ENCODE assay signal across 9 mouse cellular contexts in the genomic region with DNA sequence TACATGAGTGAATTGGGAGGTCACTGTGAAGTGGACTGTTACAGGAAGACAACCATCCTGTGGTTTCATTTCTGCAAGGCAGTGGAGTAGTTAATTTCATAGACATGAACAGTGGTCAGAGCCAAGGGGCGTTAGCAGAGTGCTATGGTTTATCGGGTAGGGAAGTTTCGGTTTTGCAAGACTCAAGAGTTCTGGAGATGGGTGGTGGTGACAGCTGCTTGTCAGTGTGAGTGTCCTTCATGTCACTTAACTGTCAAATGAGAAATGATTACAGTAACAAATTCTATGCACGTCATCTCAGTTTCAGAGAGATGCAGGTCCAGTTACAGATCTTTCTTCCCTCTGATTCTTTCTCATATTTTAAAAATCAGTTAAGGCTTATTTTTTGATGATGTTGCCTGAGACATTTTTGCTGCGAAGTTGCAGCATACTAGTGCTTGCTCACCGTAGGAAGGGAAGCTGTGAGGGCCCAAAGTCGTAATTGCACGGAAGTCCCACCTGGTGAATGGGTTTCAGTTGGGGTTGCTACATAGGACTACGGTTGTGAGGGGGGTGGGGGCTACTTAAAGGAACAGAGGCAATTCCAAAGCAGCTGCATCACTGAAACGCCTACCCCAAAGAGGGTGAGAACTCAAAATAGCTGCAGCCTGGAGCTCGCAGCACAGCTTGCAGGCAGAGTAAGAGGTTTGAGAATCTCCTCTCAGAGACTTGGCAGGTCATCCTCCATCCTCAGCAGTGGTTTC. TPM values are rescaled to one million over a fixed set of nuclear protein-coding genes. Genes with fewer than 3 reads are reported as not detected.
DNase-seq lines count a peak whose midpoint lies in the region; ATAC-seq and TF ChIP-seq lines count a peak whose summit lies in the region.
"Had no signal": no experiment of that assay in that cellular context is flagged by ENCODE, and none has a peak within 500 bp of the region (broad histone marks: within the 10 kb centered on the region; RNA-seq: fewer than 3 reads in every experiment).

No protein-coding gene starts in this region.

- H3K4me2 ChIP-seq in midbrain, postnatal 0 days (ENCODE audit: low read depth, low read length, poor library complexity, severe bottlenecking) = no peak overlapping the region
- no peak overlapping the region for H3K4me2 ChIP-seq in intestine, postnatal 0 days (replicated peaks; ENCODE audit: low read depth)
- H3K4me2 ChIP-seq in hindbrain, embryonic 11.5 days (replicated peaks; ENCODE audit: low read depth, low read length) = no peak overlapping the region
- H3K4me2 ChIP-seq: embryonic facial prominence, embryonic 12.5 days had no signal

- no peak for DNase-seq in left cerebral cortex, adult 2 months (ENCODE audit: extremely low spot score in 1 of 2, low spot score in 2 of 2)
- no peak for DNase-seq in left cerebral cortex, postnatal 10 days (ENCODE audit: extremely low spot score in 1 of 2, low spot score in 2 of 2)
- DNase-seq in brain, adult 2 months (ENCODE audit: low read depth, low spot score) = peak; percentile 88
- peak; percentile 79 for DNase-seq in thymus, adult 2 months
- DNase-seq in midbrain, postnatal 0 days (ENCODE audit: low spot score) = no peak
- no peak for DNase-seq in hindbrain, embryonic 11.5 days (ENCODE audit: low spot score)

- no peak for TF ChIP-seq CTCF in left cerebral cortex, adult 2 months (IDR thresholded peaks at IDR 0.05)
- no peak for TF ChIP-seq CTCF in thymus, adult 2 months (IDR thresholded peaks at IDR 0.05; ENCODE audit: borderline replicate concordance, control insufficient read depth, extremely low read depth, insufficient read depth, low read length, poor library complexity)
- no peak for TF ChIP-seq CTCF in midbrain, postnatal 0 days (IDR thresholded peaks at IDR 0.05)
- TF ChIP-seq CTCF in intestine, postnatal 0 days (IDR thresholded peaks at IDR 0.05; ENCODE audit: low read depth) = no peak

- H3K4me3 ChIP-seq in left cerebral cortex, adult 2 months = no peak overlapping the region; the same call in 1 of the 2 replicates
- H3K4me3 ChIP-seq in thymus, adult 2 months (ENCODE audit: control insufficient read depth, insufficient read depth, low read length) = no peak overlapping the region; the same call in 1 of the 2 replicates
- H3K4me3 ChIP-seq in midbrain, postnatal 0 days (ENCODE audit: low read depth, low read length) = no peak overlapping the region
- no peak overlapping the region for H3K4me3 ChIP-seq in intestine, postnatal 0 days (ENCODE audit: low read depth, low read length)
- no peak overlapping the region for H3K4me3 ChIP-seq in hindbrain, embryonic 11.5 days (ENCODE audit: low read depth, low read length)
- H3K4me3 ChIP-seq: embryonic facial prominence, embryonic 12.5 days had no signal

- no peaks in the 10 kb centered on the region for H3K36me3 ChIP-seq in thymus, adult 2 months (ENCODE audit: control insufficient read depth, insufficient read depth, low read length)
- no peaks in the 10 kb centered on the region for H3K36me3 ChIP-seq in midbrain, postnatal 0 days (ENCODE audit: insufficient read depth, low read length)
- no peaks in the 10 kb centered on the region for H3K36me3 ChIP-seq in intestine, postnatal 0 days (ENCODE audit: control insufficient read depth, insufficient read depth)
- H3K36me3 ChIP-seq in hindbrain, embryonic 11.5 days (ENCODE audit: control insufficient read depth, insufficient read depth, low read length) = no peaks in the 10 kb centered on the region
- H3K36me3 ChIP-seq: embryonic facial prominence, embryonic 12.5 days had no signal

- H3K9me3 ChIP-seq in midbrain, postnatal 0 days (ENCODE audit: low read length) = no peaks in the 10 kb centered on the region
- H3K9me3 ChIP-seq in intestine, postnatal 0 days (ENCODE audit: control insufficient read depth) = no peaks in the 10 kb centered on the region
- H3K9me3 ChIP-seq in hindbrain, embryonic 11.5 days (ENCODE audit: control insufficient read depth, low read length) = no peaks in the 10 kb centered on the region
- H3K9me3 ChIP-seq: embryonic facial prominence, embryonic 12.5 days had no signal

- TF ChIP-seq POLR2A in thymus, adult 2 months (IDR thresholded peaks at IDR 0.05; ENCODE audit: control insufficient read depth, extremely low read depth, insufficient read depth, low read length, poor library complexity) = peak; percentile 28; the same call in 1 of the 2 replicates

- peak; percentile 92 for ATAC-seq in megakaryocyte, adult 5-6 weeks (ENCODE audit: poor library complexity, severe bottlenecking)
- no peak for ATAC-seq in midbrain, postnatal 0 days (ENCODE audit: low FRiP score)
- ATAC-seq in intestine, postnatal 0 days = no peak
- ATAC-seq in hindbrain, embryonic 11.5 days (ENCODE audit: low FRiP score) = no peak

- H3K27ac ChIP-seq in left cerebral cortex, adult 2 months = peak overlapping the region; percentile 52
- H3K27ac ChIP-seq in thymus, adult 2 months (ENCODE audit: control insufficient read depth, insufficient read depth, low read length) = peak overlapping the region; percentile 96
- no peak overlapping the region for H3K27ac ChIP-seq in midbrain, postnatal 0 days (ENCODE audit: low read depth, low read length)
- H3K27ac ChIP-seq in intestine, postnatal 0 days (ENCODE audit: low read depth, low read length) = no peak overlapping the region
- H3K27ac ChIP-seq in hindbrain, embryonic 11.5 days (ENCODE audit: low read depth, low read length) = no peak overlapping the region
- H3K27ac ChIP-seq: embryonic facial prominence, embryonic 12.5 days had no signal

- 1% methylated on average over 11 of the region's 11 CpGs for WGBS in thymus, adult 2 months
- 79% methylated on average over 11 of the region's 11 CpGs for whole genome bisulfite sequencing in midbrain, postnatal 0 days
- 67% methylated on average over 11 of the region's 11 CpGs for WGBS in intestine, postnatal 0 days
- 83% methylated on average over 11 of the region's 11 CpGs for WGBS in hindbrain, embryonic 11.5 days

- intact Hi-C loops in left cerebral cortex, adult 2 months (cut with DNase I) = no loop called here
- intact Hi-C loops in left cerebral cortex, postnatal 10 days (cut with DNase I) = no loop called here

- H3K27me3 ChIP-seq in thymus, adult 2 months (ENCODE audit: control insufficient read depth, insufficient read depth, low read length) = no peaks in the 10 kb centered on the region
- no peaks in the 10 kb centered on the region for H3K27me3 ChIP-seq in midbrain, postnatal 0 days (ENCODE audit: insufficient read depth, low read length)
- H3K27me3 ChIP-seq in intestine, postnatal 0 days (replicated peaks; ENCODE audit: control insufficient read depth, insufficient read depth, low read length) = no peaks in the 10 kb centered on the region
- H3K27me3 ChIP-seq in hindbrain, embryonic 11.5 days (ENCODE audit: control insufficient read depth, insufficient read depth, low read length) = no peaks in the 10 kb centered on the region
- H3K27me3 ChIP-seq: embryonic facial prominence, embryonic 12.5 days had no signal

- H3K4me1 ChIP-seq in thymus, adult 2 months (replicated peaks; ENCODE audit: control insufficient read depth, insufficient read depth, low read length) = peaks cover 22% of the 10 kb centered on the region
- no peaks in the 10 kb centered on the region for H3K4me1 ChIP-seq in midbrain, postnatal 0 days (ENCODE audit: insufficient read depth, low read length)
- 0 out of 2 replicates have a peak, but pooled peaks cover 6% of the 10 kb centered on the region for H3K4me1 ChIP-seq in intestine, postnatal 0 days (replicated peaks; ENCODE audit: control insufficient read depth, insufficient read depth, low read length)
- no peaks in the 10 kb centered on the region for H3K4me1 ChIP-seq in hindbrain, embryonic 11.5 days (replicated peaks; ENCODE audit: control insufficient read depth, insufficient read depth, low read length)
- H3K4me1 ChIP-seq: embryonic facial prominence, embryonic 12.5 days had no signal

- no peak overlapping the region for H3K9ac ChIP-seq in midbrain, postnatal 0 days (replicated peaks; ENCODE audit: low read length, poor library complexity, severe bottlenecking)
- no peak overlapping the region for H3K9ac ChIP-seq in intestine, postnatal 0 days (ENCODE audit: low read depth, low read length)
- H3K9ac ChIP-seq in hindbrain, embryonic 11.5 days (ENCODE audit: low read depth, low read length) = no peak overlapping the region
- H3K9ac ChIP-seq: embryonic facial prominence, embryonic 12.5 days had no signal

RNA-seq across cellular contexts. Expression of a gene that starts 46.7 kb away (rescaled TPM):
- 10 to 100 TPM; 69.3 to 82.7 TPM for total RNA-seq in left cerebral cortex, adult 2 months (2021)
- 10 to 100 TPM; 63.9 to 67.0 TPM for total RNA-seq in left cerebral cortex, postnatal 10 days (2021)
- 133 and 146 TPM in 2 replicates for total RNA-seq in megakaryocyte, adult 5-6 weeks (2015)
- total RNA-seq in megakaryocyte, adult 5-6 weeks (2017) = 64.6 and 82.4 TPM in 2 replicates
- 20.7 and 21.1 TPM in 2 replicates for polyA plus RNA-seq in thymus, adult 2 months (2012; rRNA removed)
- total RNA-seq in midbrain, postnatal 0 days (2014; rRNA removed) = 57.1 and 71.0 TPM in 2 replicates
- 24.9 and 29.8 TPM in 2 replicates for polyA plus RNA-seq in midbrain, postnatal 0 days (2015; fragmentation: Nextera tagmentation; extraction: Ambion mirVana)
- 21.5 and 21.8 TPM in 2 replicates for polyA plus RNA-seq in intestine, postnatal 0 days (2015; fragmentation: Nextera tagmentation; extraction: Ambion mirVana)
- polyA plus RNA-seq in hindbrain, embryonic 11.5 days (2014; fragmentation: Nextera tagmentation; extraction: Ambion mirVana) = 62.3 and 77.0 TPM in 2 replicates

Comparison
In these comparisons a context has a peak if more than half of its experiments do, and no peak if none do; other contexts are left out.
1. DNase-seq: peak in brain, adult 2 months (single experiment) and thymus, adult 2 months (single experiment); none in left cerebral cortex, adult 2 months (0 of 2), left cerebral cortex, postnatal 10 days (0 of 2), midbrain, postnatal 0 days (single experiment) and hindbrain, embryonic 11.5 days (single experiment).
2. H3K27ac ChIP-seq: peak in left cerebral cortex, adult 2 months (single experiment) and thymus, adult 2 months (single experiment); none in midbrain, postnatal 0 days (single experiment), intestine, postnatal 0 days (single experiment) and hindbrain, embryonic 11.5 days (single experiment).